Mouse (Mus musculus): ENCODE data around the gene Phactr4. TPM values are rescaled to one million over a fixed set of nuclear protein-coding genes. Genes with fewer than 3 reads are reported as not detected.
A peak's percentile ranks its signal among the peaks of the same experiment; 100 is the strongest.

The Phactr4 gene
- total RNA-seq, 2 experiments from 2014 or later: 7.7 to 8.5 TPM

DNA sequence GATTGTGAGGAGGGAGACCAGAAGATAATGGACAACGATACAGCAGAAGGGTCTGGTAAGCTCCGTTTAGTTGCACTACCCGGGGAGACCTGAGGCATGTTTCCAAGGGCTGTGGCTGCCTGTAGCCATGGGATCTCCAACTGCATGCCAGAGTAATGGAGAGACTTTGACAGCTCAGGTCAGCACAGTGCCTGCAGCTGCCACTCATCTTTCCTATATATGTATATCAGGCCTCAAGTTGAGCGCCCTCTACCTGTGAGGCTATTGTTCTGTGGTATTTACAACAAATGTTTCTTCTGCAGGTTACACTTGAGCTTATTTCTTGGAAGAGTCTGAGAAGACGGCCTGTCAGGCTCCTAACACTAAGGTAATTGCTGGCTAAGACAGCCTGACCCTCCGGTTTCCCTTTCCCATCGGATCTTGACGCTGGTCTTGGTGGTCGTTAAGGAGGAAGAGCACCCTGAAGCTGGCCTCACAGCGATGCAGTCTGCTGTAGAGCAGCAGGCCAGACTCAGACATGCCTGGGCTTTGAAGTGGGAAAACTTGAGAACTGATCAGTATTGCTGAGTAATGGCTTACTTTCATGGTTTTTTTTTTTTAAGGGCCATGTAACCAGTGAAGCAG lies 112.3 kb downstream of the Phactr4 start:
- intact Hi-C loops (cut with DNase I): loop anchor here (5.0 kb wide), 1 partner anchor 38 kb away; the partner anchor contains the start of gene Taf12
- peak; percentile 32 to 56 for DNase-seq (ENCODE audit: extremely low spot score in 1 of 2, low spot score in 2 of 2)

DNA sequence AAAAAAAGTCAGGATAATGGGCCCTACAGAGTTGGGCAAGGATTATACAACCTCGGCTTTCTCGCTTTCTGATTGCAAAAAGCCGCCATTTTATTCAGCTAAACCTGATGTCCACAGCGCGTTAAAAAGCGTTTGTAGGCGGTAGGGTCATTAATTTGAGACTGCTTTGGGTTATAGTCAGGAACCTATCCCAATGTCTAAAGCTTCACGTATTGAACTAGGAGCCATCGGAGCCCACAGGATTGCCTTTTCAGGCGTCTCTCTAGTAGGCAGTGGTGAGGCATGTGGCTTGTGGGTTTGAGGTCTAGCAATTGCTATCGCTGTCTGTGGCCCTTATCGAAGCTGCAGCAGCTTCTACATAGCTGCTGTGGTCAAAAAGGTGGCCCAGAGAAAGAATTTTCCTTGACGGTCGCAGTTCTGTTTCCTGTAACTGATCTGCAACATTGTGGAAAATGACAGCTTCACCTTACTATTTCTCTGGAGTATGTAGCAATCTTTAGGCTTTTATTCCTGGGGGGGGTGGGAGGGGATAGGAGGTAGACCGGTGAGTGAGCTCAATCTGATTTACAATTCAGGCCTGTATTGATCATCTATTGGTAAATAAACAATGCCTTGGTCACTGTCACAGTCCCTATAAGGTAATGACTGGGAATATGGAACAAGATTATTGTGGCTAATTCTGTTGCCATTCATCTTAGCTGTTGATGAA lies 113.0 kb downstream of the Phactr4 start:
- DNase-seq (ENCODE audit: extremely low spot score in 1 of 2, low spot score in 2 of 2): no peak
- intact Hi-C loops (cut with DNase I): loop anchor here (5.0 kb wide), 1 partner anchor 37 kb away; the partner anchor contains the start of gene Taf12

DNA sequence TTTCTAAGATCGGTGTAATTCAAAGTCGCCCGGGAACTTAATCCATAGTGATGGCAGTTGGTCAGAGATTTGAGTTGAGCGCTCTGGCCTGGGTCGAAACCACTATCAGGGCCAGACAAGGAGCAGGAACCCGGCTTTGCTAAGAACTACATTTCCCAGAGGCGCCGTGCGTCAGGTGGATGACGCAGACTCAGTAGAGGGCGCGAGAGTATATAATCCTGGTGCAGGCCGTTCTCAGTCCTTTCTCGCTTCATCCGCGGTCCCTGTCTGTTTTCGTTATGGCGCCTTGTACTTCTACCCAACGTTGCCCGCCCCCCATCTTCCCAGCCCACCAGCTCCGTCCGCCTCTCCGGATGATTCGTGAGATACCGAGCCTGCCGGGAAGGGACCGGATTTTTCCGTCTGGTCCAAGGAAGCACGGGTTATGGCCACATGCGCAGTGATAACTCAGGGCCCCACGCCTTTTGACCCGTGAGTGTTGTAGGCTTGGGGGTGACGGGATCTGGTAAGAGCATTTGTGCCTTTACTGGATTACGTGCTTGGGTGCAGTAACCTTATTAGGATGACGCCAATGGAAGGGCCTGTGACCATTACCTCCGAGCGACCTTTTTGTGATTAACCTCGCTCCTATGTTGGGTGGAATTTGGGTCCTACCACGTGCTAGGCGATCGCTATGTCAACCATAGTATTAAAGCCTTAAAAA lies 113.7 kb downstream of the Phactr4 start:
- intact Hi-C loops (cut with DNase I): loop anchor here (5.0 kb wide), 1 partner anchor 36 kb away; the partner anchor contains the start of gene Taf12
- DNase-seq (ENCODE audit: extremely low spot score in 1 of 2, low spot score in 2 of 2): peak; percentile 92

DNA sequence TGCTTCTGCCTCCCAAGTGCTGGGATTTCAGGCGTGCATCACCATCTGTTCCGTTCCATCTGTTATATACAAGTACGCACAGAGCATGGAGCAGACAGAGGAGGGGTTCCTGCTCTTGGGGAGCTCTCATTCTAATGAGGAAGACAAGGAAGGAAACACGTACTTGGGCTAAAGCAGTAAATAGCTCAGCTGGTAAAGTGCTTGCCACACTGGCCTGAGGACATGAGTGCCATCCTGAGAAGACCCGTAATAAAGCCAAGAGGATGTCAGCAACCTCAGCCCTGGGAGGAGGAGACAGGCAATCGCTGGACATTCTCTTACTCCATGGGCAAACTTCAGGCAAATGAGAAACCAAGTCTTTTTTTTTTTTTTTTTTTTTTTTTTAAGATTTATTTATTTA lies 116.3 kb downstream of the Phactr4 start:
- no peak for DNase-seq (ENCODE audit: extremely low spot score in 1 of 2, low spot score in 2 of 2)
- intact Hi-C loops (cut with DNase I): loop anchor here (5.0 kb wide), 1 partner anchor 34 kb away; the partner anchor contains the start of gene Taf12

Small RNAs within 50 kb of the gene (microRNA-seq; reads per million reads assigned to microRNA genes)
- gene Gm25707: not detected

Other genes with a start within 250 kb of the Phactr4 start
- gene Ythdf2, start 210.2 kb downstream of the Phactr4 start, total RNA-seq (2021): 10 to 100 TPM; 47.4 to 49.4 TPM
- gene Gmeb1, start 160.9 kb downstream of the Phactr4 start, total RNA-seq (2021): 10 to 100 TPM; 26.2 to 29.3 TPM
- gene Taf12, start 148.1 kb downstream of the Phactr4 start, total RNA-seq (2021): 10 to 100 TPM; 13.9 to 15.4 TPM
- gene Rab42, start 119.1 kb downstream of the Phactr4 start, total RNA-seq (2021): 1 to 10 TPM in 1 of 2 experiments, under 1 TPM in 1; 0.79 to 1.3 TPM
- 10 to 100 TPM; 24.6 TPM for gene Trnau1ap, start 93.0 kb downstream of the Phactr4 start, total RNA-seq (2021)
- gene Rcc1, start 68.9 kb downstream of the Phactr4 start, total RNA-seq (2021): 10 to 100 TPM; 14.7 to 14.9 TPM
- gene Med18, start 41.4 kb upstream of the Phactr4 start, total RNA-seq (2021): 10 to 100 TPM in 1 of 2 experiments, 1 to 10 TPM in 1; 7.8 to 10.1 TPM
- gene Sesn2, start 88.0 kb upstream of the Phactr4 start, total RNA-seq (2021): 10 to 100 TPM; 10.3 to 13.0 TPM
- 100 to 1,000 TPM; 662 to 668 TPM for gene Atpif1, start 111.2 kb upstream of the Phactr4 start, total RNA-seq (2021)
- gene Dnajc8, start 113.1 kb upstream of the Phactr4 start, total RNA-seq (2021): 10 to 100 TPM; 74.6 to 83.5 TPM
- 1 to 10 TPM; 1.3 to 1.6 TPM for gene Ptafr, start 141.6 kb upstream of the Phactr4 start, total RNA-seq (2021)
- gene Eya3, start 216.5 kb upstream of the Phactr4 start, total RNA-seq (2021): 10 to 100 TPM; 22.1 to 23.8 TPM